Mouse (Mus musculus) ovary, postnatal 14 days (tissue): Measurements from ENCODE around the gene Ywhab.

Experiments used
- DNase-seq: peaks from one replicate; pipeline ENCODE4 v3.0.0; 2022; ENCODE audit warnings: low spot score

The Ywhab gene

GRCm38 (mm10) chr2:163994654-163994976, at the start of gene Ywhab:
Ywhab (plus strand) TSS chr2:163994960.
- DNase-seq, result no peak

- DNase-seq, result no peak
These were observed 48.5 kb upstream of the Ywhab start for GRCm38 (mm10) chr2:163946221-163946620.

- no peak for DNase-seq
These were observed 46.8 kb upstream of the Ywhab start for GRCm38 (mm10) chr2:163947976-163948375.

GRCm38 (mm10) chr2:163951770-163952169, 43.0 kb upstream of the Ywhab start:
- DNase-seq, result no peak

GRCm38 (mm10) chr2:163953622-163954310, 41.0 kb upstream of the Ywhab start:
- no peak for DNase-seq

- DNase-seq, result no peak
These were observed 29.9 kb upstream of the Ywhab start for GRCm38 (mm10) chr2:163964606-163965560.

- DNase-seq, result no peak
These were observed 29.1 kb upstream of the Ywhab start for GRCm38 (mm10) chr2:163965706-163966105.

GRCm38 (mm10) chr2:163968581-163968980, 26.2 kb upstream of the Ywhab start:
- DNase-seq, result peak; percentile 59

GRCm38 (mm10) chr2:163970326-163970725, 24.4 kb upstream of the Ywhab start:
- no peak for DNase-seq

GRCm38 (mm10) chr2:163974056-163974455, 20.7 kb upstream of the Ywhab start:
- no peak for DNase-seq

GRCm38 (mm10) chr2:163976448-163976847, 18.3 kb upstream of the Ywhab start:
- DNase-seq, result no peak

- no peak for DNase-seq
These were observed 7.5 kb upstream of the Ywhab start for GRCm38 (mm10) chr2:163987233-163987632.

- DNase-seq, result no peak
These were observed 1.9 kb upstream of the Ywhab start for GRCm38 (mm10) chr2:163992871-163993270.

- DNase-seq, result peak; percentile 85
These were observed 460 bp downstream of the Ywhab start for GRCm38 (mm10) chr2:163994977-163995862.

GRCm38 (mm10) chr2:163996275-163996674, 1.5 kb downstream of the Ywhab start:
- DNase-seq, result no peak

GRCm38 (mm10) chr2:163996899-163997298, 2.1 kb downstream of the Ywhab start:
- no peak for DNase-seq

- no peak for DNase-seq
These were observed 4.2 kb downstream of the Ywhab start for GRCm38 (mm10) chr2:163998981-163999380.

GRCm38 (mm10) chr2:164002637-164003036, 7.9 kb downstream of the Ywhab start:
- DNase-seq, result no peak

GRCm38 (mm10) chr2:164004503-164004902, 9.7 kb downstream of the Ywhab start:
- DNase-seq, result no peak

- no peak for DNase-seq
These were observed 12.2 kb downstream of the Ywhab start for GRCm38 (mm10) chr2:164006932-164007331.

- DNase-seq, result no peak
These were observed 12.8 kb downstream of the Ywhab start for GRCm38 (mm10) chr2:164007547-164007946.

GRCm38 (mm10) chr2:164007987-164008545, 13.3 kb downstream of the Ywhab start:
- DNase-seq, result no peak
